Mouse (Mus musculus): Measurements from ENCODE around the gene Csrp3.

Csrp3 gene

DNA sequence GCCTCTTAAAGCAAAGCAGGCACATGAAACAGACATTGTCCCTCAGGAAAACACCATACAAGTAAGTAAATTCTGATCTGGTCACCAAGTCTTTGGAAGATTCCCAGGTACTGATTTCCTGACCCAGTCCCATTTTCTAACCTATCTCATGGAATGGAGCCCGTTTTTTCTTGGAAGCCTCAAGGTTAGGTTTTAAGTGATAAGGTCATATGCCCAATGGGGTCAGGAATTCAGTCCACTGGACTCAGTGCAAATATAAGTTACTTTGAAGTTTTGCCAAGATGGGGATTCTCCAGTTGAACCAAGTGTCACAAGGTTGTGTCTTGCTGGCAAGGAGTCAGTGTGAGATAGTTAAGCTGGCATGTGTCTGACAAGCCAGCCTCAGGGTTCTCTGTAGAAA lies 23.2 kb downstream of the Csrp3 start:
- no peak for DNase-seq

- no peak for DNase-seq
Measured at GRCm38 (mm10) chr7:48823621-48824020, 24.2 kb downstream of the Csrp3 start.

GRCm38 (mm10) chr7:48821654-48822053 lies 26.2 kb downstream of the Csrp3 start:
- DNase-seq, result no peak

- no peak for DNase-seq
Measured at GRCm38 (mm10) chr7:48813594-48813993, 34.2 kb downstream of the Csrp3 start.

GRCm38 (mm10) chr7:48812358-48812757 lies 35.5 kb downstream of the Csrp3 start:
- DNase-seq, result no peak

GRCm38 (mm10) chr7:48810652-48811051 lies 37.2 kb downstream of the Csrp3 start:
- no peak for DNase-seq

GRCm38 (mm10) chr7:48806587-48806986 lies 41.2 kb downstream of the Csrp3 start:
- no peak for DNase-seq

DNA sequence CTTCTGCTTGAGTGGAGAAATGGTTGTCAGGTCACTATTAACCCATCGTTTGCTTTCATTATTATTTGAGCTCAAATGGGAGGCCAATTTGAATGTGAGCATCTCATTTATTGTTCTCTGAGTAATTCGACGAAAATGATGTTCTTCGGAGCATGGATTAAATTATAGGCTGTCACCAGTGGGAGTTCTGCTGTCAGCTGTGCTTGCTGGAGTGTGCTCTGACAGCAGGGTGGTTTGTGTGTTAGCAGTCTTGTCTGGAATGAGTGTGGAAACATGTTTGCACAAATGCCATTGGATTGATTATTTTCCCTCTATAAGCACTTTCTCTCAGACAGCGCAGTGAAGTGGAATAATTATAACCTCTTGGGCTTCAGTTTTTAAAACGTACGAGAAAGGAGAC lies 44.5 kb downstream of the Csrp3 start:
- DNase-seq, result no peak

GRCm38 (mm10) chr7:48795130-48795529 lies 52.7 kb downstream of the Csrp3 start:
- DNase-seq, result no peak

- DNase-seq, result no peak
Measured at GRCm38 (mm10) chr7:48791412-48791811, 56.4 kb downstream of the Csrp3 start.

DNA sequence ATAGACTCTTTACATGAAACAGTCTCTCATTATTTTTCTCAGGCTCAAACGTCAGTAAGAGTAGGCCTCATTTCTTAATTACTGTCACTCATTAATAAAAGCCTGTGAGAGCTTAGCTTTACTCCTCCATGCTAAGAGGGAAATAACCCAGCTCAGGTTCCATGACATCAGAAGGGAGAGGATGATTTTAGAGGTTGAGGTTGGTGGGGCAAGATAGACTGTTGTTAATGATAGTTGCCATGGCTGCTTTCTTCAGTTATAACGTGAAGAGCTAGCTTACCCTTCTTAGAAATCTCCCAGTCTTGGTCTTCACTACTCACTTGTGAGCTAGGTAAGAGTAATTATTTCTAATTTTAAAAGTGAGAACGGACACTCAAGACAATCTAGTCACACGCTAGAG lies 57.7 kb downstream of the Csrp3 start:
- DNase-seq, result no peak

DNA sequence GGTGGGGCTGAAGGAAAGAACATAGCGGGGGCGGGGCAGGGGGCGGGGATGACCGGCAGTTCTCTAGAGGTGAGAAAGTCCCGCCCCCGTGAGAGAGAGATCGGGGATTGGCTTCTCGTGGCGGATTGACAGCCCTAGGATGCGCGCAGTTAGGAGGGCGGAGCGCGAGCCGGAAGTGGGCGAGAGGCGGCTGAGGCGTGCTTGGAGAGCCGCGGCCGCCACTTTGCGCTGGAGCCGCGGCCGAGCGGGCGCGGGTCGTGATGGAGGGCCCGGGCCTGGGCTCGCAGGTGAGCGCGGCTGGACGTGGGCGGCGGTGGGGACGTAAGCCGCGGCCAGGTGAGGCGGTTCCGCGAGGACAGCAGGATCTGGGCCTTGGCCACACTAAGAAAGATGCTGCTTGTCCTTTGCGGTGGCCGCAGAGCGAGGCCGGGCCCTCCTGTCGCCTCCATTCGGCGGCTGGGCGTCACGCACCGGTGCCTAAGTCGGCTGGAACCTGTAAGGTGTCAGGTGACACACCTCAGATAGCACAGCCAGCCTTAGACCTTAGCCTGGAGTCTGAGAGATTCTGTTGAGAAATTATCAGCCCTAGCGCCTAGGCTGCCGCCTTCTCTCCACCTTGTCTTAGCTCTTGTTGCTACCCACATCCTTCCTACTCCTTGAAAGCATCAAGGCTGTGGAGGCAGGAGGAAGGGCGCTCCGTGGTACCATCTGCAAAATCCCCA lies 58.8 kb downstream of the Csrp3 start, which contains the start of gene Zdhhc13:
Gene Zdhhc13, plus strand, starts transcription at position 153 of the 722 bp plus-strand sequence.
- peak; percentile 93 to 94 for DNase-seq

DNA sequence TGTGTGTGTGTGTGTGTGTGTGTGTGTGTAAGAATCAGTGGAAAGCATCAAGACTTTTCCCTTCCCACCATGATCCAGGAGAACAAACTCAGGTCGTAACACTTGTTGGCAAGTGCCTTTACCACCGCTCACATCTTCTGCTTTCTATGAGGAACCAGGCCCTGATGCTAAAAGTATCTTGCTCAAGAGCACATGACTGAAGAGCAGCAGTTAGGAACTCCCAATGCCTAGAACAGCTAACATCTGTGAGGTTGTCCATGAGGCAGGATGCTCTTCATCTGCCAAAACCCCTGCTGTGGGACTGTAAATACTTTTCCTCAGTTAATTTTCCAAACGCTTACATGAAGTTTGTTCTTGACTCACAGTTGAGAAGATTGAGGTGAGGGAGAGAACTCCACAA lies 59.5 kb downstream of the Csrp3 start:
- DNase-seq, result no peak

DNA sequence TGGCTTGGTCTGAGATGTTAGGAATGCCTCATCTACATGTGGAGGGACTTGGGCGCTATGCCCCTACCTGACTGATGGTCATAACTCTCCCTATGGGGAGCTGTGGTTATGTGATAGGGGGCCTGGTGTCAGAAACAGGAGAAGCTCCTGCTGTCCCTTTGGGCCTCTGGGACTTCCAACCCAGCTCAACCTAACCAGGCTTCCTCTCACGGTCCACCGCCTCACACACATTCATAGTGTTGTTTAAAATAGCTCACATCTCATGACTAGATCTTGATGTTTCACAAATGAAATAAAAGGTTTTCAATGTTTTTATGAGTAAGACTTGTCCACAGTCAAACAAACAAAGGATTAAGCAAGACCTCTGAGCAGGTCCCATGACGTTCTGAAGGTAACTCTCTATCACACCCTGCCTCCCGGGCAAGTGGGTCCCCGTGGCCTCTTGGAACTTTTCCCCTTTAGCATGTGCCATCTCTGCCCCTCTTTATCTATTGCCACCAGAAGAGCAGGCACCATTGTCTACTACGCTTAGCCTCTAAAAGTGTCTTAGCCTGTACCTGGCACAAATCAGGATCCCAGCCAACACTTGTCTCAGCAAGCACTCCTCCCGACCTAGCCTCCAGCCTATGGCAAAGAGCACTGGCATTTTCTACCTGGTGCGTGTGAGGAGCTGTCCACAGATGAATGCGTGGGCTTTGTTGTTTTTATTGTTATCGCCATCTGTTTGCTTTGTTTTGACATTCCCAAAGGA lies 62.9 kb downstream of the Csrp3 start:
- DNase-seq, result no peak

- no peak for DNase-seq
Measured at GRCm38 (mm10) chr7:48782432-48782831, 65.4 kb downstream of the Csrp3 start.

Measured in lung, postnatal 4 days (tissue).